Mouse (Mus musculus) frontal cortex, adult 2 months (tissue): ENCODE data around the gene Pfkp. TPM values are rescaled to one million over a fixed set of nuclear protein-coding genes. Genes with fewer than 3 reads are reported as not detected.

Experiments
- DNase-seq, 2 experiments: peaks; one replicate each; pipeline ENCODE4 v3.0.0; 2022; ENCODE audit warnings: low spot score in 1 of 2; ENCODE audit errors: extremely low spot score in 1 of 2
- polyA plus RNA-seq: library from polyadenylated mRNA; depleted of rRNA; stranded (reverse); fragments of >200 nt; gene quantifications from 2 replicates; pipeline ENCODE4 v1.2.3, GENCODE M21; 2012

Gene Pfkp
- polyA plus RNA-seq, 1 experiment, result 281 TPM

- no peak for DNase-seq
Observed at GRCm38 (mm10) chr13:6638425-6638824, 10.2 kb downstream of the Pfkp start.

DNA sequence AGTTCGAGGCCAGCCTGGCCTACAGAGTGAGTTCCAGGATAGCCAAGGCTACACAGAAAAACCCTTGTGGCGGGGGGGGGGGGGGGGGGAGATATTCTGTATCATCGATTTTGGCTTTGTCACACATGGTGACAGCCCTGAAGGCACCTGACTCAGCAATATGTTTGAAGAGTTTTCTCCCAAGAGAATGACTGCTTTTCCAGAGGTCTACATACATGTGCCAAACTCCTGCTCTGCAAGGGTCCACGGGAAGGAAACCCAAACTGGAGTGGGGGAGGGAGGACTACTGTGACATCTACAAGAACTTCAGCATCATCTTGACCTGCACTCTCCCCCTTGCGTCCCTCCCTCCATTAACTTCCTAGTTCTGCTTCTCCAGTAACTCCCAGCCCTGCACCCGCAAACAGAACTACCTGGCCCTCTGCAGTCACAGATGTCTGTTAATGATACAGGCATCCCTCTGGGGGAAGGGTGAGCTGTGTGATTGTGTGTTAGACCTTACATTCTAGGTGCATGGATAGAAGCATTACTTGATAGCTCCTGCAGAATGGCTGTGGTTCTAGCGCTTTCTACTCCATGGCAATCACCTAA, 10.9 kb downstream of the Pfkp start:
- DNase-seq, result no peak

DNA sequence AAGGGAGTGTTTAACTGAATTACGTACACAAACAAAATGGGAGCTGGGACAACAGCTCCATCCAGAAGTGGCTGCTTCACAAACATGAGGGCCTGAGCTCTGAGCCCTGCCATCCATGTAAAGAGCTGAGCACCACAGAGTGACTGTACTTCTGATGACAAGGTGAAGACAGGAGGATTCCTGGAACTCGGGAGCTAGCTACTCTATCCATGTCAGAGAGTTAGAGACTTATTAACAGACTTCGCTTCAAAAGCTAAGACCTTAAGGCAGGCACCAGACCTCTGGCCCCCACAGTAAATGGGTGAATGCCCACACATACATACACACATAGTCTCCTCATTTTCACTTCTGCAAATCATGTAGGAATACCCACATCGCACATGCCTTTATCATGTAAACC, 11.6 kb downstream of the Pfkp start:
- no peak for DNase-seq

DNA sequence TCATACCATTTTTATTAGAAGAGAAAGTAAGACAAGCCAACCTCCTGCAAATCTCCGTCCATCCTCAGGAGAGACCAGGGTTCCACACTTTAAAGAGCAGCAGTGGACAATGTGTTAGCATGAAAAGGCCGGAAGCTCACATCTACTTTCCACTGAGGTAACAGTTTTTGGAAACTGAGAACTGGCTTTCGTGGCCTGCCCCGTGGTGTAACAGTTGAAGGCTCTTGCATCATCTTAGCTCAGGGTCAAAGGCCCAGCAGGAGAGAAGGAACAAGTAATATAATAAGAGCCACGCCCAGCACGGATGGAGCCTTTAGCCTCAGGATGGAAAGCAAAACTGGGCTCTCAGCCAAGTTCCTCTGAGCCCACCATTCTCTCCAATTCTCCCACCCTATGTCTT, 12.1 kb downstream of the Pfkp start:
- no peak for DNase-seq

- no peak for DNase-seq
Observed at GRCm38 (mm10) chr13:6635138-6636076, 13.2 kb downstream of the Pfkp start.

DNA sequence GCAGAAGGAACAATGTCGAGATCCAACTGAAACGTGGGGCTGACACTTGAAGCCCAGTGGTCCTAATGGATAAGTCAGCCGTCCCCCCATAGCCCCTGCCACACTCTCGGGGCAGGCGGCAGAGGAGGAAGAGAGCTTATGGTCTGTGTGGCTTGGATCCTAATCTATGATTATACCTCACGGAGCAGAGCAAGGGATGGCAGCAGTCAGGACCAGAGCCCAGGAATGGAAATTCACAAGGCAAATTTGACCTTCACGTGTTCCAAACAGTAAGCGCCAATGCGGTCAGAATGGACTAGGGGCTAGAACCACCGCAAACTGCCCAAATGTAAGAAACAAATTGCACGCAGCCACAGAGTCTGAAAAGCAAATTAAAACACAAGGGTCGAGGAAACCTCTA, 14.5 kb downstream of the Pfkp start:
- no peak for DNase-seq

DNA sequence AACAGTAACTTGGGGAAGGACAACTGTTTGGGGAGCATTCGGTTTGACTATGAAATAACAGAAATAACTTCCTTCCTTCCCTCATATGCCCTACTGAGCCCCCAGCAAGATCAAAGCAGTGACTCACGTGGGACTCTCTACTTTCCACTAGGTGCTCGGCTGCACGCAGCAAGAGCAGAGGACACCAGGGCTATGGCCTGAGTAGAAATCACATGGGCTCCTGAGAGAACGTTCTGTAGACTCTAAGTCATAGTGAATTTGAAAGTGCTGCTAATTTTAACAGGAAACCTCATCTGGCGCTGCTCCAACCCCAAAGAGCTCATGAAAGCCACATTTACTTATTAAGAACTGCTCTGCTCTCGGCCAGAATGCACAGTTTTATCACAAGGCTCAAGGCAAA, 15.1 kb downstream of the Pfkp start:
- DNase-seq, result peak in 1 of 2 experiments; percentile 55

GRCm38 (mm10) chr13:6632935-6633334, 15.6 kb downstream of the Pfkp start:
- DNase-seq, result no peak

- DNase-seq, result no peak
Observed at GRCm38 (mm10) chr13:6632513-6632912, 16.1 kb downstream of the Pfkp start.

DNA sequence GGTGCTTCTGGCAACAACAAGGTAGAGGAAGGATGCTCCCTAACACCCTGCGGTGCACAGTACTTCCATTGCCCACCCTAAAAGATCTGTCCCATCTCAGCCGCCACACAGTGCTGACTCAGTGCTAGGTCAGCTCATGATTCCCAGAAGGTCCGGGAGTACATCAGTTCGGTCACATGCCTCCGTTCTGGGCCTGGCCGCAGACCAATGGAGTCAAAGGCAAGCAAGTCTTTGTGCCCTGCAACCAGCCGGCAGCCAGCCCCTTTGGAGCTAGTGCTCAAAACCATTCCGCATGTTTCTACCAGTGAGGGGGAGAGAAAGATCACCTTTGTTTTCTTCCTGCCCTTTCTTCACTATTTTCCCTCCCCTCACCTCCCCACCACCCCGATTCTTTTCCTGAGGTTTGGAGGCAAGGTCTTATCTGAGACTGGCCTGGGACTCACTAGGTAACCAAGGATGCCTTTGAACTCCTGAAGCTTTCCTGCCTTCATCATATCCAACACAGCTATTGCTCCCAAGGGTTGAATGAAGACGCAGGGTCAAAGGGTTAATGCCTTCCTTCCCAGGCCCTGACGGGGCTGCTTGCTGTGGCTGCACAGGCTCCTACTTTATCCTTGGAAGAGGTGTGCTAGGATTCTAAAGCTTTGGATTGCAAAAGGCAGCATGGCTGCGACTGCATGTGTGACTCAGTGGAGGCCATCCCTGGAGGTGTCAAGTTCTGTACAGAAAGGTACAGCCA, 16.6 kb downstream of the Pfkp start:
- DNase-seq, result no peak

GRCm38 (mm10) chr13:6630660-6631059, 17.9 kb downstream of the Pfkp start:
- no peak for DNase-seq

DNA sequence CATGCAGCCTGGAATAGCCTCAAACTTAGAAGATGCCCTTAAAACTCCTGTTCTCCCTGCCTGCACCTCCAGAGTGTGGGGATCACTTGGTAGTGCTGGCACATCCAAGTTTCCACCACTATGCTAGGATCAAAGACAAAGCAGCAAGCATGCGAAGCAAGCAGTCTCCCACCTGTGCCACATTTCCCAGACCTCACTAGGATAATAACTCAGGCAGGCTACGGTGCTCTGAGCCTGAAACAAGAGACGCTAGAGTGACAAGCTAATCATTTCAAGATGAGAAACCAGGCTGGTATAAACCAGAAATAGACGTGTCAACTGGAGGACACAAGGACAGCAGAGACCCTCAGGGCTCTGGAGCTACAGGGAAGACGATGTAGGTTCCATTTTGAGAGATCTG, 18.6 kb downstream of the Pfkp start:
- DNase-seq, result no peak

DNA sequence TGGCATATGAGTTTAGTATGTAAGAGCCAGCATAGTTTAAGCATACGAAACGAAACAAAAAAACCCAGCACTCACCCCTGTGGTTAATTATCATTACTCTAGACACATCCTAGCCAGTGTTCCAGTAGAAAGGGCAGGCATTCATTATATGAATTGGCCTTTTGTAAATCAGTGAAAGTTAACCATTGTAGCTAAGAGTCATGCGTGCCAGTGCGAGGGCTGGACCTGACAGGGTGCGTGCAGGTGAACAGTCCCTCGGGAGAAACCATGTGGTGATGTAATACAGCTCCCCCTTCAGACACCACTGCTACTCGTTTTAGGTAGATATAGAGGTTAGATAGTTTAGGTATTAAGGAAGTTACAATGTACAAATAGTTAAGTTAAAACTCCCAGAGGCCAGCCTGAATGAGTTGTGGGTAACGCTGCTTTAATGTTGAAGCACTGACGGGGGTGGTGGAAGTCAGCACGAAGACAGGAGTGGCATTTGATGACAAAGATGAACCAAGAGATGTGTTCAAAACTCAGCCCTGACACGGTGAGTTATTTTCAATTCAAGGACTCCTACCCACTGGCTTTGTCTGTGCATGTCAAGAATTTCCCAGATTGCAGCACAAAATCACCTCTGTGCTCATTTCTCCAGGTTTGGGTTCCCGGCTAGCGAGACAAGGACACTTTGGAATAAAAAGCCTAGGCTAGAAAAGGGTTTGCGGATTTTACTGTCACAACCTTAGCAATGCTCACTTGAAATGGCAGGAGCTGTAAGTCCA, 19.4 kb downstream of the Pfkp start:
- DNase-seq, result no peak

DNA sequence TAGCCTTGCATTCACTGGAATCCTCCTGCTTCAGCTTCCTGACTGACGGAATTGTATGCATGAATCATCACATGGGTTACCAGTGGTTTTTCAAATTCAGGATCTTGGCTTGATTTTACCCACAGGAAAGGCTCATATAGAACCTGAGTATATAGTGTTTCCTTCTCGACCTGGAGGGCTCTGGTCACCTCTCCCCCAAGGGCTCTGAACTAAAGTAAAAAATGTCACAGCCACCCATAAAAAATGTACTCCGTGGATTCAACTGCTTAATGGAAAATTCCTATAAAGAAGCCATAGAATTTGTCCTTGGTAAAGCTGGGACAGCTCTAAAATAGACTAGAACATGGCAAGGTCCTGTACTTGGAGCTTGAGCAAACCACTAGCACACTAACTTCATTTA, 20.3 kb downstream of the Pfkp start:
- no peak for DNase-seq

GRCm38 (mm10) chr13:6627352-6627751, 21.2 kb downstream of the Pfkp start:
- no peak for DNase-seq

DNA sequence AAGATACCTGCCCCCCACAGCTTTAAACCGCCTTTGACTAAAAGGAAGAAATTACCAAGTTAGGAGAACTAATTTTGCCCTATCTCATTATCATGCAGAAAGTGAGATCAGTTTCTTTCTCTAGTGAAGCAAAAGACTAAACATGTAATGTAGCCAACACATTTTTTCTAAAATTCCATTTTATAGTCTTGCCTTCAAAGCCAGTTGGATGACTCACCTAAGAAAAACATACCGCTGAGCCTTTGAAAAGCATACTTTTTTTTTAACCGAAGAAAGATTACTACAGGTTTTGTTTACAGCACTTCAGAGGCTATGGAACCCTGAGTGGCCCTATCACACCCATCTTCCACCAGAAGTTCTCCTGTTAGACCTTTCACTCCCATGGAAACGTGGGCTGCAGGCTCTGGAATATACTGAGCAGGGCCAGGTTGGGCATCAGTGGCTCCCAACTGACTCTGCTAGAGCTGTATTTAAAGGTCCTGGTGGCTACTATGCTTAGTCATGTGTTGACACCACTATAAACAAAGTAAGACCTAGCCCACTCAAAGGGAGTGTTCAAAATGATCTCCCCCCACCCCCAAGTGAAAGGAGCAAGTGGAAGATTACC, 22.0 kb downstream of the Pfkp start:
- DNase-seq, result no peak

- no peak for DNase-seq
Observed at GRCm38 (mm10) chr13:6625942-6626341, 22.6 kb downstream of the Pfkp start.

DNA sequence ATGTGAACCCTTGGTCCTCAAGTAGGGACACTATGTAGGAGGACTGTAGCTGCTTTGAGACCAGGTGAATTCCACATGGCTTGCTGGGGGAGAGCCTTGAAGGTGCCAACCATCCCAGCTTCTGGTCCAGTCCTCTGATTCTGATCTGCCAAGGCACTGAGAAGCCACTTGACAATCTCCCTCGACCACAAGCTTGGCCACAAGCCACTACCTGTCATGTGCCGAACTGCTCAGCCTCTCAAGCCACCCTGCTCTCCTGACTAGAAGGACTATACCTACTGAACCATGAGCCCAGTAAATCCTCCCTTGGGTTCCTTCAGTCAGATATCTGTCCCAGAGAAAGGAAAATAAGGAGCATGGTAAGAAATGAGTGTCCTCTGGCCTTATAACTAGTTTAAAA, 24.0 kb downstream of the Pfkp start:
- DNase-seq, result no peak

- DNase-seq, result no peak
Observed at GRCm38 (mm10) chr13:6624121-6624520, 24.5 kb downstream of the Pfkp start.

DNA sequence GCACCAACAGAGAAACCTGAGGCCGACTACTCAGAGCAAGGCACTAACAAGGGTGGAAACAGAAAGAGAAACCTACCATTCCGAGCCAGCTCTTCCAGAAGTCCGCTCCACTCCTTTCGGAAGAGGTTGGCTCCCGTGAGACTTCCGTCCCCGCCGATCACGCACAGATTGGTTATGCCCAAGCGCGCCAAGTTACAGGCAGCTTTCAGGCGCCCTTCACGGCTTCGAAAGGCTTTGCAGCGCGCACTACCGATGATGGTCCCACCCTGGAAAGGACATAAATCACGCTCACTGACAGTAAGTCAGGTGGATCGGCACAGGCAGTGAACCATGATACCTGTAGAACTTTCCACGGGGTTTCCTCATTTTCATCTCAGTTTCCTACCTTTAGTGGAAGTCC, 26.7 kb downstream of the Pfkp start:
- DNase-seq, result no peak
